Mouse (Mus musculus): ENCODE data around the gene Xrcc3. TPM values are rescaled to one million over a fixed set of nuclear protein-coding genes. Genes with fewer than 3 reads are reported as not detected.

Gene Xrcc3
- polyA plus RNA-seq, 1 experiment from 2014 or later, result 16.7 TPM

GRCm38 (mm10) chr12:111832643-111833042, 19.0 kb upstream of the Xrcc3 start:
- H3K36me3 ChIP-seq (replicated peaks), result peaks cover 47% of the 10 kb centered on the region
- no peaks in the 10 kb centered on the region for H3K27me3 ChIP-seq (ENCODE audit: poor library complexity, severe bottlenecking)
- H3K4me3 ChIP-seq, result no peak overlapping the region
- H3K9me3 ChIP-seq, result no peaks in the 10 kb centered on the region
- no peaks in the 10 kb centered on the region for H3K4me1 ChIP-seq
- H3K27ac ChIP-seq, result no peak overlapping the region
- WGBS, result 83% methylated on average over 5 of the region's 5 CpGs
- DNase-seq (ENCODE audit: extremely low spot score, low spot score), result no peak

GRCm38 (mm10) chr12:111830375-111830774, 16.7 kb upstream of the Xrcc3 start:
- H3K9me3 ChIP-seq, result no peaks in the 10 kb centered on the region
- DNase-seq (ENCODE audit: extremely low spot score, low spot score), result no peak
- WGBS, result 89% methylated on average over 10 of the region's 10 CpGs
- H3K27ac ChIP-seq, result no peak overlapping the region
- no peak overlapping the region for H3K4me3 ChIP-seq
- H3K27me3 ChIP-seq (ENCODE audit: poor library complexity, severe bottlenecking), result no peaks in the 10 kb centered on the region
- peaks cover 70% of the 10 kb centered on the region for H3K36me3 ChIP-seq (replicated peaks)
- no peaks in the 10 kb centered on the region for H3K4me1 ChIP-seq

GRCm38 (mm10) chr12:111829954-111830353, 16.3 kb upstream of the Xrcc3 start:
- no peaks in the 10 kb centered on the region for H3K27me3 ChIP-seq (ENCODE audit: poor library complexity, severe bottlenecking)
- no peaks in the 10 kb centered on the region for H3K9me3 ChIP-seq
- WGBS, result 88% methylated on average over 9 of the region's 9 CpGs
- H3K4me1 ChIP-seq, result no peaks in the 10 kb centered on the region
- H3K36me3 ChIP-seq (replicated peaks), result peaks cover 74% of the 10 kb centered on the region
- no peak overlapping the region for H3K4me3 ChIP-seq
- no peak overlapping the region for H3K27ac ChIP-seq
- DNase-seq (ENCODE audit: extremely low spot score, low spot score), result no peak

DNA sequence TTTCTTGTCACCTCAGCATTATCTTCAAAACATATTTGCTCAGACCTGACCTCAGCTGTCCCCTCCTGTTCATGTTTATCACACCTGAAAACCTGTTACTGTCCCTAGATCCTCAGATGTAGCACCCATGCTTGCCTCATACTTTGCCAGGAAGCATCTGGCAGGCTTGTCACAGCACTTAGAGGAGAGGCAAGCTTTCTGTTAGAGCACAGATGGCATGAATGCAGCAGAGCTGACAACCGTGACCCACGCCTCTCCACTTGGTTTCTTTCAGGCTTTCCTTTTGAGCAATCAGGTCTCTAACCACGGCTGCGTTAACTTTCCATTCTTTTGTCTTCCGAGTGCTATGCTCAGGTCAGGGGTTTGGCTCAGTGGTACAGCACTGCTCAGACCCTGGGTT, 15.8 kb upstream of the Xrcc3 start:
- Histone ChIP-seq H3K36me3 (replicated peaks) (peaks cover 79% of the 10 kb centered on the region), H3K27ac (no peak overlapping the region)

DNA sequence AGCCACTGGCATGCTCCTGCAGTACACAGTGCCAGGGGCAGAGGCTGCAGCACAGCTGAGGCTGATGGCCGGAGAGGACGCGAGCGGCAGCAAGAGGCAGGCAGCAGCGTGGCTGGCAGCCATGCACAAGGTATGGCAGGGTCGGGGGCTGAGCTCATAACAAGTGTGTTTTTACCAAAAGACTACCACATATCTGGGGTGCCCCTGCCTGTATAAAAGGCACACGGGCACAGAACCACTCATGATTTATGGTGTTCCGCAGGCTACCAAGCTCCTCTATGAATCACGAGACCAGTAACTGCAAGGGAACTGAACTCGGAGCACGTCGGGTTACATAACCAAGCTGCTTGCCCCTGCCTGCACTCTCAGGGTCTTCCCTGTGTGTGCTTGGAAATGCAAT, 13.9 kb upstream of the Xrcc3 start:
- H3K27ac ChIP-seq, result no peak overlapping the region
- H3K27me3 ChIP-seq (ENCODE audit: poor library complexity, severe bottlenecking), result no peaks in the 10 kb centered on the region
- H3K36me3 ChIP-seq (replicated peaks), result peaks cover 87% of the 10 kb centered on the region
- no peaks in the 10 kb centered on the region for H3K4me1 ChIP-seq
- no peak overlapping the region for H3K4me3 ChIP-seq
- 96% methylated on average over 12 of the region's 12 CpGs for WGBS
- DNase-seq (ENCODE audit: extremely low spot score, low spot score), result no peak
- no peaks in the 10 kb centered on the region for H3K9me3 ChIP-seq

More for the DNA sequence above, 15.8 kb upstream of the Xrcc3 start:
- Histone ChIP-seq H3K4me3 (no peak overlapping the region), H3K9me3 (no peaks in the 10 kb centered on the region), H3K4me1 (no peaks in the 10 kb centered on the region), H3K27me3 (ENCODE audit: poor library complexity, severe bottlenecking) (no peaks in the 10 kb centered on the region)
- 90% methylated on average over 5 of the region's 5 CpGs for WGBS
- no peak for DNase-seq (ENCODE audit: extremely low spot score, low spot score)

- no peak overlapping the region for H3K27ac ChIP-seq
- 80% methylated on average over 4 of the region's 4 CpGs for WGBS
- H3K9me3 ChIP-seq, result no peaks in the 10 kb centered on the region
- H3K4me3 ChIP-seq, result no peak overlapping the region
- H3K27me3 ChIP-seq (ENCODE audit: poor library complexity, severe bottlenecking), result no peaks in the 10 kb centered on the region
- DNase-seq (ENCODE audit: extremely low spot score, low spot score), result no peak
- peaks cover 19% of the 10 kb centered on the region; the same call in 1 of the 2 replicates for H3K4me1 ChIP-seq
- H3K36me3 ChIP-seq (replicated peaks), result peaks cover 66% of the 10 kb centered on the region
Measured at GRCm38 (mm10) chr12:111821931-111822330, 8.3 kb upstream of the Xrcc3 start.

- WGBS, result 96% methylated on average over 7 of the region's 7 CpGs
- DNase-seq (ENCODE audit: extremely low spot score, low spot score), result no peak
- no peaks in the 10 kb centered on the region for H3K27me3 ChIP-seq (ENCODE audit: poor library complexity, severe bottlenecking)
Measured at GRCm38 (mm10) chr12:111820708-111821107, 7.0 kb upstream of the Xrcc3 start.

GRCm38 (mm10) chr12:111819936-111820335, 6.3 kb upstream of the Xrcc3 start:
- H3K36me3 ChIP-seq (replicated peaks), result peaks cover 46% of the 10 kb centered on the region
- no peaks in the 10 kb centered on the region for H3K27me3 ChIP-seq (ENCODE audit: poor library complexity, severe bottlenecking)
- WGBS, result 92% methylated on average over 8 of the region's 8 CpGs
- no peak overlapping the region for H3K27ac ChIP-seq
- H3K4me3 ChIP-seq, result no peak overlapping the region
- no peaks in the 10 kb centered on the region for H3K9me3 ChIP-seq
- peaks cover 39% of the 10 kb centered on the region for H3K4me1 ChIP-seq
- DNase-seq (ENCODE audit: extremely low spot score, low spot score), result no peak

More at GRCm38 (mm10) chr12:111820708-111821107, 7.0 kb upstream of the Xrcc3 start:
- Histone ChIP-seq H3K36me3 (replicated peaks) (peaks cover 53% of the 10 kb centered on the region), H3K4me3 (no peak overlapping the region), H3K4me1 (peaks cover 32% of the 10 kb centered on the region), H3K27ac (no peak overlapping the region), H3K9me3 (no peaks in the 10 kb centered on the region)

- Histone ChIP-seq H3K9me3 (no peaks in the 10 kb centered on the region), H3K36me3 (replicated peaks) (peaks cover 26% of the 10 kb centered on the region), H3K27me3 (ENCODE audit: poor library complexity, severe bottlenecking) (no peaks in the 10 kb centered on the region), H3K4me3 (no peak overlapping the region), H3K4me1 (peaks cover 52% of the 10 kb centered on the region), H3K27ac (no peak overlapping the region)
- 96% methylated on average over 8 of the region's 8 CpGs for WGBS
- DNase-seq (ENCODE audit: extremely low spot score, low spot score), result no peak
Measured at GRCm38 (mm10) chr12:111817991-111818390, 4.3 kb upstream of the Xrcc3 start.

GRCm38 (mm10) chr12:111816967-111817366, 3.3 kb upstream of the Xrcc3 start:
- 82% methylated on average over 9 of the region's 9 CpGs for WGBS
- H3K4me1 ChIP-seq, result peaks cover 62% of the 10 kb centered on the region
- H3K36me3 ChIP-seq (replicated peaks), result peaks cover 25% of the 10 kb centered on the region
- H3K4me3 ChIP-seq, result no peak overlapping the region
- no peaks in the 10 kb centered on the region for H3K9me3 ChIP-seq
- no peak for DNase-seq (ENCODE audit: extremely low spot score, low spot score)
- no peaks in the 10 kb centered on the region for H3K27me3 ChIP-seq (ENCODE audit: poor library complexity, severe bottlenecking)
- no peak overlapping the region for H3K27ac ChIP-seq

DNA sequence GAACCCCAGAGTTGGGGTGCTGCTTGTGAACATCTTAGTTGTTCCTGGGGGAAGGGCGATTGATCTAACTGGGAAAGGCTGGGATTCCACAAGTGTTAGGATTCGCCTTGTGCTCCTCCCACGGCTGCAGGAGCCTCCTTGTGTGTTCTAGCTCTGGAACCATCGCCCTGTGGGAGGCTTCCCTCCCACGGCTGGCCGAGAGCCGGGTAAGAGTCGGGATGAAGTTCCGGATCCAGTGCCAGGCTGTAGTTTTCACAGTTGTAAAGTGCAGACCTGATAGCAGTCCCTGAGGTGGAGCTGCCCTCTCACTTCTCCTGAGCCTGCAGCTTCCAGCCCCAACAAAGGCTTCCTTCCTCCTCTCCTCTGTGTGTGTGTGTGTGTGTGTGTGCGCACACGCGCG, 2.9 kb upstream of the Xrcc3 start:
- 0 out of 2 replicates have a peak overlapping the region, but pooled peaks have one; percentile 51 for H3K27ac ChIP-seq
- WGBS, result 72% methylated on average over 13 of the region's 13 CpGs

GRCm38 (mm10) chr12:111814769-111815762, 1.4 kb upstream of the Xrcc3 start:
- Histone ChIP-seq H3K9me3 (no peaks in the 10 kb centered on the region), H3K4me3 (peak overlapping the region; percentile 86), H3K36me3 (replicated peaks) (peaks cover 33% of the 10 kb centered on the region), H3K4me1 (peaks cover 62% of the 10 kb centered on the region), H3K27me3 (ENCODE audit: poor library complexity, severe bottlenecking) (no peaks in the 10 kb centered on the region), H3K27ac (peak overlapping the region; percentile 94)
- 34% methylated on average over 19 of the region's 19 CpGs for WGBS
- peak; percentile 22 for DNase-seq (ENCODE audit: extremely low spot score, low spot score)

More for the DNA sequence above, 2.9 kb upstream of the Xrcc3 start:
- Histone ChIP-seq H3K27me3 (ENCODE audit: poor library complexity, severe bottlenecking) (no peaks in the 10 kb centered on the region), H3K4me1 (peaks cover 62% of the 10 kb centered on the region), H3K36me3 (replicated peaks) (peaks cover 28% of the 10 kb centered on the region), H3K9me3 (no peaks in the 10 kb centered on the region), H3K4me3 (peak overlapping the region; percentile 86; the same call in 1 of the 2 replicates)
- no peak for DNase-seq (ENCODE audit: extremely low spot score, low spot score)

- Histone ChIP-seq H3K27me3 (ENCODE audit: poor library complexity, severe bottlenecking) (no peaks in the 10 kb centered on the region), H3K9me3 (no peaks in the 10 kb centered on the region), H3K27ac (peak overlapping the region; percentile 79), H3K4me1 (peaks cover 61% of the 10 kb centered on the region), H3K4me3 (peak overlapping the region; percentile 86), H3K36me3 (replicated peaks) (peaks cover 47% of the 10 kb centered on the region)
- WGBS, result 6% methylated on average over 27 of the region's 27 CpGs
- peak; percentile 27 for DNase-seq (ENCODE audit: extremely low spot score, low spot score)
Measured at GRCm38 (mm10) chr12:111813111-111813765, 435 bp downstream of the Xrcc3 start.

Measured in forebrain, embryonic 10.5 days (tissue).